Mouse (Mus musculus): Measurements from ENCODE around the gene Dlec1. TPM values are rescaled to one million over a fixed set of nuclear protein-coding genes. Genes with fewer than 3 reads are reported as not detected.
A peak's percentile ranks its signal among the peaks of the same experiment; 100 is the strongest.

Gene Dlec1
- polyA plus RNA-seq, 1 experiment from 2014 or later: 8.7 TPM

- no peak for TF ChIP-seq CTCF (IDR thresholded peaks at IDR 0.05)
- ChIA-PET POLR2A (no interaction called here), CTCF (no interaction called here)
- in situ Hi-C loops (cut with MboI; ENCODE audit: low pct_unique_long_range_greater_than_20kb): loop anchor here (10.0 kb wide), 1 partner anchor 461 kb away; no protein-coding TSS in a partner anchor
- DNase-seq (ENCODE audit: low read depth, low spot score): no peak
- peaks cover 7% of the 10 kb centered on the region for H3K27me3 ChIP-seq
- no peak for ATAC-seq
Measured at GRCm38 (mm10) chr9:119143372-119143771, 41.1 kb downstream of the Dlec1 start.

- DNase-seq (ENCODE audit: low read depth, low spot score) (no peak), ATAC-seq (no peak)
- ChIA-PET POLR2A (no interaction called here), CTCF (interaction anchor here (1.5 kb wide), 1 partner anchor 11 kb away, joined by 3 read pairs; no protein-coding TSS in a partner anchor)
- TF ChIP-seq CTCF (IDR thresholded peaks at IDR 0.05): no peak
- peaks cover 7% of the 10 kb centered on the region for H3K27me3 ChIP-seq
- in situ Hi-C loops (cut with MboI; ENCODE audit: low pct_unique_long_range_greater_than_20kb): loop anchor here (5.0 to 10.0 kb wide), 2 partner anchors 203 to 460 kb away; no protein-coding TSS in a partner anchor
Measured at GRCm38 (mm10) chr9:119144696-119145095, 42.4 kb downstream of the Dlec1 start.

DNA sequence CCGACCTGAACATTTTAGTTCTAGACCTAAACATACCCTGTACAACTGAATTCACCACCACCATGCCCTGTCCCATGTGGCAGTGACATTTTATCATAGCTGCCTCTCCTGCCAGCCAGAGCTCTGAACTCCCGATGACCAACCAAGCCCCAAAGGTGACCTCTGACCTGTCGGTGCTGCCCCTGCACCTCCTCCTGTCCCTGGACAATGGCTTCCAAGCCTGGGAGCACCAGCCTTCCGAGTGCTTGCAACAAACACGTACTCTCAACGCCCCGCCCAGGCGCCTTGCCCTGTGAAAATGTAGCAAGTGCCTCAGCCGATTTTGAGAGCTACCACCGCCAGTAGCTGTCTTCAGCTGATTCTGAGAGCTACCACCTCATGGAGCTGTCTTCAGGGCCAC is 42.9 kb downstream of the Dlec1 start:
- ChIA-PET POLR2A (no interaction called here), CTCF (interaction anchor here (1.5 kb wide), 1 partner anchor 11 kb away, joined by 3 read pairs; no protein-coding TSS in a partner anchor)
- in situ Hi-C loops (cut with MboI; ENCODE audit: low pct_unique_long_range_greater_than_20kb): loop anchor here (5.0 to 10.0 kb wide), 2 partner anchors 202 to 460 kb away; no protein-coding TSS in a partner anchor
- ATAC-seq: no peak
- TF ChIP-seq CTCF (IDR thresholded peaks at IDR 0.05): no peak
- H3K27me3 ChIP-seq: peaks cover 7% of the 10 kb centered on the region
- no peak for DNase-seq (ENCODE audit: low read depth, low spot score)

DNA sequence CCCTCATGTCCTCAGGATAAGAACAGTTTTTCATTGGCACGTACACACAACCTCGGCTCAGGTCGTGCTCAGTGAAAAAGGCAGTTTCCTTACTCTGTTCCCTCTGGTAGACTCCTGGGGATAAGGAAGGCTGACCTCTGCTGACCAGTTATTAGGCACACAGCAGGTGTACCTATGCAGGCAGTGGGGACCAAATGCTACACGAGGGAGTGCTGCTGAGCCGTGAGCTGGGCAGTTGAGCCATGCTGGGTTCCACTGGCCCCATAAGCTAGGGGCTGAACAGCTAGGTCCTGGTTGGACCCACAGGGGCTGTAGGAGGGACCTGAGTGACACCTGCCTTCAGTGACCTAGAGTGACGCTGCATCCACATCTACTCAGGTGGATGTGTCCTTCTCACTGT is 43.4 kb downstream of the Dlec1 start:
- in situ Hi-C loops (cut with MboI; ENCODE audit: low pct_unique_long_range_greater_than_20kb): loop anchor here (5.0 to 10.0 kb wide), 2 partner anchors 202 to 459 kb away; no protein-coding TSS in a partner anchor
- ATAC-seq (no peak), DNase-seq (ENCODE audit: low read depth, low spot score) (no peak)
- POLR2A ChIA-PET: no interaction called here
- CTCF ChIA-PET: interaction anchor here (0.8 to 1.5 kb wide), 2 partner anchors 10 to 46 kb away, joined by 3 read pairs; no protein-coding TSS in a partner anchor
- peaks cover 7% of the 10 kb centered on the region for H3K27me3 ChIP-seq
- no peak for TF ChIP-seq CTCF (IDR thresholded peaks at IDR 0.05)

DNA sequence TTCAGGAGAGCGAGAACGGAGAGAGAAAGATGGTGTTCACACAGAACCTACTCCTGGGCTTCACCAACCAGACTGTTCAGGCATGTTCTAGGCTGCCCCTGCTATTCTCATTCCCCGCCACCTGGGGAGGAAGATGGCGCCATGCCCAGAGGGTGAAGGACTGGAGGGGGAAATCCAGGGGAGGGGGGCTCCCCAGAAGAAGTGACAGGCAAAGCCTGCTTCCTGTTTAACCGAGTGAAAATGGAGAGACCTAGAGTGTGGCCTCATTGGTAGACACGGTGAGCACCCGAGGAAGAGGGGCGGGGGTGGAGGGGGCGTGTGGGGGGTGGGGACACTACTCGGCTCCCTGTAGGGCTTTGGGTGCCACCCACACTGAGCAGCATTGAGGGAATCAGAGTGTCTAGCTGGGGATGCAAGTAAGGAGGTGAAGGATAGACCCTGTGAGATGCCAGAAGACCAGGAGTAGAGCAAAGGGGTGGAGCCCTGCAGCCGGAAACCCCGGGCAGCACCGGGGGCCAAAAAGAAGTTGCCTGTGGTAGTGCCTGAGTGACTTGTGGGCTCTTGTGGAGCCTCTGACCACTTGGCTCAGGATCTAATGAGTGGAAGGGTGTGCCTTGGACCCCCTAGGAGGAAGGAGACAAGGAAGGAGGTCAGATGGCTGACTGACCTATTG is 44.0 kb downstream of the Dlec1 start:
- POLR2A ChIA-PET: no interaction called here
- TF ChIP-seq CTCF (IDR thresholded peaks at IDR 0.05): no peak
- in situ Hi-C loops (cut with MboI; ENCODE audit: low pct_unique_long_range_greater_than_20kb): loop anchor here (5.0 to 10.0 kb wide), 2 partner anchors 201 to 459 kb away; no protein-coding TSS in a partner anchor
- ATAC-seq (no peak), DNase-seq (ENCODE audit: low read depth, low spot score) (no peak)
- CTCF ChIA-PET: interaction anchor here (0.8 to 1.5 kb wide), 2 partner anchors 10 to 45 kb away, joined by 3 read pairs; no protein-coding TSS in a partner anchor
- H3K27me3 ChIP-seq: peaks cover 7% of the 10 kb centered on the region

- peaks cover 8% of the 10 kb centered on the region for H3K27me3 ChIP-seq
- ChIA-PET CTCF (no interaction called here), POLR2A (no interaction called here)
- DNase-seq (ENCODE audit: low read depth, low spot score) (no peak), ATAC-seq (peak; percentile 63)
- TF ChIP-seq CTCF (IDR thresholded peaks at IDR 0.05): no peak
- in situ Hi-C loops (cut with MboI; ENCODE audit: low pct_unique_long_range_greater_than_20kb): loop anchor here (5.0 to 10.0 kb wide), 2 partner anchors 198 to 455 kb away; no protein-coding TSS in a partner anchor
Measured at GRCm38 (mm10) chr9:119149601-119150000, 47.3 kb downstream of the Dlec1 start.

DNA sequence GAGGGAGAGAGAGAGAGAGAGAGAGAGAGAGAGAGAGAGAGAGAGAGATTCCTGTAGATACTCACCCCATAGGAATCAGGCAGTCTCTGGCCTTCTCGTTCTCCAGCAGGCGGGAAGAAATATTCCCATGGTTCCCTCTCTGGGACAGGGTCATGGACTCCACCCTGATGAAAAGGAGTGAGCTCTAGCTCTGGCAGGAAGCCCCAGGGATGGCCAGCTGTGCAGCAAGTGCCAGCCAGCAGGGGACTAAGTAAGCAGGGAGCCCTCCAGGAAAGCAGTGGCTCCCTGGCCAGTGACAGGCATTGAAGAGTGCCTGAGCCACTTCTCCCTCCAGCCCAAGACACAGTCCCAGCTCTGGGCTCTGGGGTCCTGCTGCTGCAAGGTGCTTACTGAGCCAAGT is 49.5 kb downstream of the Dlec1 start:
- DNase-seq (ENCODE audit: low read depth, low spot score) (no peak), ATAC-seq (no peak)
- POLR2A ChIA-PET: no interaction called here
- TF ChIP-seq CTCF (IDR thresholded peaks at IDR 0.05): no peak
- in situ Hi-C loops (cut with MboI; ENCODE audit: low pct_unique_long_range_greater_than_20kb): no loop called here
- peaks cover 8% of the 10 kb centered on the region for H3K27me3 ChIP-seq
- CTCF ChIA-PET: no interaction called here

DNA sequence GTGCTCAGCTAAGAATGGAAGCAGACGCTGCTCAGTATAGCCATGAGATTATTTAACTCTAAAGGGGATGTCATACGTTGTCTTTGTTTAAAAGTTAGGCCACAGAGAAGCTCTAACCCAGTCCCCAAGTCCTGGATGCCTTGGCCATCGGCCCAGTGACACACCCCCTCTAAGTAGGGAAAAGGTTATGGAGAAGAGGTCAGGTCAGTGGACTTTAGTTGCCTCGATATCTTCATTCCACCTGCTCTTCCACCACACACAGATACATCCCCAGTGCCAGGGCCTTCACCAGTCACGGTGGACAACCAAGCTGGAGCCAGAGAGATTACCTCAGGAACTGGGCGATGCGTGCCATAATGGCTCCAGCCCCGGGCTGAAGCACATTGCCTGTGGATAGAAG is 53.1 kb downstream of the Dlec1 start:
- ChIA-PET CTCF (interaction anchor here (1.6 kb wide), 1 partner anchor 10 kb away, joined by 3 read pairs; no protein-coding TSS in a partner anchor), POLR2A (no interaction called here)
- DNase-seq (ENCODE audit: low read depth, low spot score): no peak
- H3K27me3 ChIP-seq: peaks cover 4% of the 10 kb centered on the region
- ATAC-seq: no peak
- in situ Hi-C loops (cut with MboI; ENCODE audit: low pct_unique_long_range_greater_than_20kb): no loop called here
- no peak for TF ChIP-seq CTCF (IDR thresholded peaks at IDR 0.05)

DNA sequence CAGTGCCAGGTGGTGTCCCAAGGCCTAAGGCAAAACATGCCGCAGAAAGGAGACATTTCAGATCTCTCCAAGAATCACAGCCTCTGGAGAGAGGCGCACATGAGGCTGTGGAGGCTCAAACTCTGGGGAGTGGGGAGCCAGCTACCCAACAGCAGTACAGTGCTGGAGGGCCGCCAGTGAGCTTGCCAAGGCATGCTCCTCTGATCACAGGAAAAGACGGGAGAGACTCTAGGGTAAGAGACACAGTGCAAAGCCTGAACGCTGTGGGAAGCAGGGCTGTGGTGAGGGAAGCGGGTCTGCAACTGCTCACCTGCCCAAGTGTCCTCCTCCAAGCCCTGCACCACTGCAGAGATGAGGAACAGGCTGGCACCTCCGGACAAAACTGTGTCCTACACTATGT is 53.5 kb downstream of the Dlec1 start:
- POLR2A ChIA-PET: no interaction called here
- ATAC-seq (no peak), DNase-seq (ENCODE audit: low read depth, low spot score) (no peak)
- CTCF ChIA-PET: interaction anchor here (0.9 to 1.6 kb wide), 2 partner anchors 11 to 48 kb away, joined by 3 read pairs; no protein-coding TSS in a partner anchor
- TF ChIP-seq CTCF (IDR thresholded peaks at IDR 0.05): no peak
- in situ Hi-C loops (cut with MboI; ENCODE audit: low pct_unique_long_range_greater_than_20kb): no loop called here
- H3K27me3 ChIP-seq: peaks cover 4% of the 10 kb centered on the region

DNA sequence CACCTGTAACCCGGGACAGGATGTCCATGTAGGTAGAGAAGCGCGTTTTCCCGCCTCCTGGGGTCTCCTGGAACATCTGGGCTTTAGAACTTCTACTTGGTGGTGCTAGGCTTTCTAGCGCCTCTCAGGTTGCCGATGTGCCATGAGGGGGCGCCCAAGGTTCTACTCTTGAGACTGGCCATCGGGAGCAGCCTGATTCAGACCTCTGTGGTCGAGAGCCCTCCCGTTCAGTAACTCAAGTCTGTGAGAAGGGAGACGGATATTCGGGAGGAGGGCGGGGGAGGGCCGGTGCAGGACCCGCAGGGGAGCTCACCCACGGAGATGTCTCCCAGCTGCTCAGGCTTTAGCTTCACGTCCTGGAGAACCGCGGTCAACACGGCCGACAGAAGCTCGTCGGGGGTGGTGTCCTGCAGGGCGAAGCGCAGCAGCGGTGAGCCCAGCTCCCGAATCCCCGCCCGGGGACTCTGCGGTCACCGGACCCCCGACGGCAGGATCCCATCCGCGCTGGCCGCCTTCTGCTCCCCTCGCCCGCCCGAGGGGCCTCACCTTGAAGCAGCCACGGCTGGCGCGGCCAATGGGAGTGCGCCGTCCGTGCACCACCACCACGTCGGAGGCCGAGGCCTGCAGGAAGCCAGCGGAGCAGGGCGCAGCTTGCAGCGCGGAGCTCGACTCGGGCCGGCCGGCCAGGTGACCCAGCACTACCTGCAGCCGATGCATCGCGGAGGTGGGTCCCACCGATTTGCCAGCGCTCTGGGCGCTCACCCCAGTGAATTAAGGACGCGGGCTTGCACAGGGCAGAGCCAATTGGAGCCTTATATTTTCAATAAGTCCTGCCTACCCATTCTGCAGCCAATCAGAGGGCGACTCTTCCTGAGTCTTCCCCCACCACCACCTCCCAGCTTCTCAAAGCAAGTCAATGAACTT is 54.3 kb downstream of the Dlec1 start, which contains the start of gene Acaa1b:
TSS of gene Acaa1b (minus strand) at position 816 of the 924 bp plus-strand sequence.
- peak; percentile 71 for ATAC-seq
- TF ChIP-seq CTCF (IDR thresholded peaks at IDR 0.05): no peak
- no peak for DNase-seq (ENCODE audit: low read depth, low spot score)
- peaks cover 4% of the 10 kb centered on the region for H3K27me3 ChIP-seq
- ChIA-PET POLR2A (no interaction called here), CTCF (interaction anchor here (0.9 to 1.6 kb wide), 4 partner anchors 11 to 110 kb away, joined by 3 read pairs; no protein-coding TSS in a partner anchor)
- in situ Hi-C loops (cut with MboI; ENCODE audit: low pct_unique_long_range_greater_than_20kb): no loop called here

Measured in Patski (cell line).